Mouse (Mus musculus) liver, embryonic 15.5 days (tissue): Measurements from ENCODE around the gene Spo11. TPM values are rescaled to one million over a fixed set of nuclear protein-coding genes. Genes with fewer than 3 reads are reported as not detected.

Experiments
- ATAC-seq: fragments of 200-750 bp; cut with Nextera tagmentation; 2 replicates; pipeline ENCODE4 v1.8.0; 2017; ENCODE audit warnings: moderate number of reproducible peaks, mild to moderate bottlenecking, moderate library complexity; ENCODE audit not compliant: insufficient read depth
- H3K27ac ChIP-seq: fragments of 300-500 bp; sonication (generic); replicated peaks from 2 replicates; pipeline ENCODE4 v1.5.1; 2015; ENCODE audit warnings: mild to moderate bottlenecking, inconsistent platforms
- H3K27me3 ChIP-seq: fragments of 300-500 bp; sonication (generic); 2 replicates; pipeline ENCODE4 v1.6.1; 2015; ENCODE audit warnings: mild to moderate bottlenecking, inconsistent platforms
- H3K36me3 ChIP-seq: fragments of 300-500 bp; sonication (generic); replicated peaks from 2 replicates; pipeline ENCODE4 v1.6.1; 2015; ENCODE audit warnings: moderate library complexity, mild to moderate bottlenecking, inconsistent platforms
- H3K4me1 ChIP-seq: fragments of 300-500 bp; sonication (generic); replicated peaks from 2 replicates; pipeline ENCODE4 v1.6.1; 2015; ENCODE audit warnings: inconsistent platforms
- H3K4me2 ChIP-seq: fragments of 300-500 bp; sonication (generic); 2 replicates; pipeline ENCODE4 v1.6.1; 2015; ENCODE audit warnings: moderate library complexity, mild to moderate bottlenecking, inconsistent platforms
- H3K4me3 ChIP-seq: fragments of 300-500 bp; sonication (generic); replicated peaks from 2 replicates; pipeline ENCODE4 v1.5.1; 2015; ENCODE audit warnings: mild to moderate bottlenecking, inconsistent platforms
- H3K9ac ChIP-seq: fragments of 300-500 bp; sonication (generic); 2 replicates; pipeline ENCODE4 v1.6.1; 2015; ENCODE audit warnings: moderate library complexity, mild to moderate bottlenecking, inconsistent platforms
- H3K9me3 ChIP-seq: fragments of 300-500 bp; sonication (generic); replicated peaks from 2 replicates; pipeline ENCODE4 v1.6.1; 2016; ENCODE audit warnings: inconsistent platforms
- WGBS: fragments of 180-500 bp; shearing (Covaris S2); methylation state at CpG from one replicate; pipeline ENCODE4 v1.1.7; 2015; ENCODE audit warnings: mixed read lengths; ENCODE audit not compliant: insufficient replicate concordance; 5-methylcytosine and 5-hydroxymethylcytosine counted together
- polyA plus RNA-seq: library from polyadenylated mRNA; unstranded; fragments of >200 nt; fragmentation: Nextera tagmentation; extraction: Ambion mirVana; gene quantifications from 2 replicates; pipeline ENCODE4 v1.2.1, GENCODE M21; 2015

The Spo11 gene
- polyA plus RNA-seq, 1 experiment from 2014 or later: not detected

GRCm38 (mm10) chr2:172938761-172939638 is 38.5 kb upstream of the Spo11 start:
- Histone ChIP-seq H3K27ac (no peak overlapping the region), H3K4me2 (peak overlapping the region; percentile 63), H3K9ac (no peak overlapping the region), H3K36me3 (no peaks in the 10 kb centered on the region), H3K4me3 (peak overlapping the region; percentile 50), H3K9me3 (no peaks in the 10 kb centered on the region), H3K4me1 (peaks cover 23% of the 10 kb centered on the region), H3K27me3 (peaks cover 98% of the 10 kb centered on the region)
- ATAC-seq: peak; percentile 43
- 2% methylated on average over 57 of the region's 57 CpGs for WGBS

GRCm38 (mm10) chr2:172939639-172940002 is 37.9 kb upstream of the Spo11 start:
- Histone ChIP-seq H3K27me3 (peaks cover 92% of the 10 kb centered on the region), H3K4me1 (peaks cover 17% of the 10 kb centered on the region), H3K4me3 (peak overlapping the region; percentile 50), H3K9me3 (no peaks in the 10 kb centered on the region), H3K27ac (no peak overlapping the region), H3K36me3 (no peaks in the 10 kb centered on the region), H3K4me2 (peak overlapping the region; percentile 63), H3K9ac (no peak overlapping the region)
- under 1% methylated on average over 26 of the region's 26 CpGs for WGBS
- ATAC-seq: no peak

- no peak within 1 kb of the TSS for H3K9ac ChIP-seq
- H3K27ac ChIP-seq: peak within 1 kb of the TSS; percentile 38; the same call in 1 of the 2 replicates
- under 1% methylated on average over 82 of the region's 82 CpGs for WGBS
Observed at GRCm38 (mm10) chr2:172940003-172940798, 37.3 kb upstream of the Spo11 start, which contains the start of gene Bmp7. Bmp7 (minus strand) TSS chr2:172940321.

GRCm38 (mm10) chr2:172940799-172941163 is 36.7 kb upstream of the Spo11 start:
- Histone ChIP-seq H3K36me3 (no peaks in the 10 kb centered on the region), H3K4me2 (peak overlapping the region; percentile 63), H3K27ac (no peak overlapping the region), H3K9ac (no peak overlapping the region), H3K4me1 (peaks cover 7% of the 10 kb centered on the region), H3K27me3 (peaks cover 81% of the 10 kb centered on the region), H3K4me3 (peak overlapping the region; percentile 50), H3K9me3 (no peaks in the 10 kb centered on the region)
- no peak for ATAC-seq
- 6% methylated on average over 12 of the region's 13 CpGs for WGBS

More at GRCm38 (mm10) chr2:172940003-172940798, 37.3 kb upstream of the Spo11 start, which contains the start of gene Bmp7:
- peaks cover 13% of the 10 kb centered on the region for H3K4me1 ChIP-seq
- H3K9me3 ChIP-seq: no peaks in the 10 kb centered on the region
- no peaks in the 10 kb centered on the region for H3K36me3 ChIP-seq
- peak within 1 kb of the TSS; percentile 50 for H3K4me3 ChIP-seq
- peaks cover 86% of the 10 kb centered on the region for H3K27me3 ChIP-seq
- peak; percentile 62 for ATAC-seq
- peak within 1 kb of the TSS; percentile 63 for H3K4me2 ChIP-seq

GRCm38 (mm10) chr2:172949051-172949450 is 28.4 kb upstream of the Spo11 start:
- 36% methylated on average over 5 of the region's 5 CpGs for WGBS
- Histone ChIP-seq H3K4me2 (no peak overlapping the region), H3K9me3 (no peaks in the 10 kb centered on the region), H3K27ac (no peak overlapping the region), H3K36me3 (no peaks in the 10 kb centered on the region), H3K9ac (no peak overlapping the region), H3K4me3 (no peak overlapping the region), H3K27me3 (peaks cover 14% of the 10 kb centered on the region), H3K4me1 (no peaks in the 10 kb centered on the region)
- no peak for ATAC-seq

- ATAC-seq: no peak
- no peaks in the 10 kb centered on the region for H3K4me1 ChIP-seq
- H3K4me2 ChIP-seq: no peak overlapping the region
- WGBS: 49% methylated on average over 9 of the region's 9 CpGs
- peaks cover 14% of the 10 kb centered on the region for H3K27me3 ChIP-seq
- H3K36me3 ChIP-seq: no peaks in the 10 kb centered on the region
- H3K4me3 ChIP-seq: no peak overlapping the region
- no peak overlapping the region for H3K27ac ChIP-seq
- H3K9ac ChIP-seq: no peak overlapping the region
- H3K9me3 ChIP-seq: no peaks in the 10 kb centered on the region
Observed at GRCm38 (mm10) chr2:172950119-172950676, 27.3 kb upstream of the Spo11 start.

GRCm38 (mm10) chr2:172950722-172951121 is 26.8 kb upstream of the Spo11 start:
- Histone ChIP-seq H3K9ac (no peak overlapping the region), H3K4me1 (no peaks in the 10 kb centered on the region), H3K36me3 (no peaks in the 10 kb centered on the region), H3K27ac (no peak overlapping the region), H3K4me2 (no peak overlapping the region), H3K9me3 (no peaks in the 10 kb centered on the region), H3K27me3 (peaks cover 14% of the 10 kb centered on the region), H3K4me3 (no peak overlapping the region)
- ATAC-seq: no peak
- 30% methylated on average over 11 of the region's 11 CpGs for WGBS

GRCm38 (mm10) chr2:172951976-172952375 is 25.5 kb upstream of the Spo11 start:
- 58% methylated on average over 2 of the region's 2 CpGs for WGBS
- ATAC-seq: no peak
- H3K9ac ChIP-seq: no peak overlapping the region
- no peak overlapping the region for H3K4me3 ChIP-seq
- no peak overlapping the region for H3K27ac ChIP-seq
- H3K9me3 ChIP-seq: no peaks in the 10 kb centered on the region
- no peak overlapping the region for H3K4me2 ChIP-seq
- no peaks in the 10 kb centered on the region for H3K36me3 ChIP-seq
- H3K4me1 ChIP-seq: no peaks in the 10 kb centered on the region
- peaks cover 14% of the 10 kb centered on the region; the same call in 1 of the 2 replicates for H3K27me3 ChIP-seq

- H3K36me3 ChIP-seq: no peaks in the 10 kb centered on the region
- no peak overlapping the region for H3K4me2 ChIP-seq
- H3K4me3 ChIP-seq: no peak overlapping the region
- H3K4me1 ChIP-seq: no peaks in the 10 kb centered on the region
- H3K9me3 ChIP-seq: no peaks in the 10 kb centered on the region
- no peak overlapping the region for H3K9ac ChIP-seq
- 17% methylated on average over 5 of the region's 5 CpGs for WGBS
- H3K27ac ChIP-seq: no peak overlapping the region
- H3K27me3 ChIP-seq: no peaks in the 10 kb centered on the region
- no peak for ATAC-seq
Observed at GRCm38 (mm10) chr2:172958579-172958978, 18.9 kb upstream of the Spo11 start.

GRCm38 (mm10) chr2:172959006-172959768 is 18.3 kb upstream of the Spo11 start:
- Histone ChIP-seq H3K4me2 (no peak overlapping the region), H3K9me3 (no peaks in the 10 kb centered on the region), H3K27ac (no peak overlapping the region), H3K9ac (no peak overlapping the region), H3K27me3 (no peaks in the 10 kb centered on the region), H3K36me3 (no peaks in the 10 kb centered on the region), H3K4me3 (no peak overlapping the region), H3K4me1 (no peaks in the 10 kb centered on the region)
- no peak for ATAC-seq
- 53% methylated on average over 13 of the region's 13 CpGs for WGBS
